Mouse (Mus musculus): ENCODE measurements at regions not wholly inside any gene's neighbourhood (a gene's known extent, or its start where the extent isn't known, plus 50 kb on each side); places are given as distances from the start of the nearest gene placed in this dataset.

- Histone ChIP-seq H3K4me2 (no peak overlapping the region), H3K4me1 (peaks cover 16% of the 10 kb centered on the region), H3K9me3 (no peaks in the 10 kb centered on the region), H3K27me3 (replicated peaks) (no peaks in the 10 kb centered on the region), H3K36me3 (replicated peaks) (no peaks in the 10 kb centered on the region), H3K27ac (peak overlapping the region; percentile 65), H3K4me3 (no peak overlapping the region), H3K9ac (no peak overlapping the region)
- WGBS = 14% methylated on average over 9 of the region's 9 CpGs
- ATAC-seq (replicated peaks) = peak; percentile 65
These were observed 55.7 kb downstream of the Id4 start for GRCm38 (mm10) chr13:48316747-48317146.

GRCm38 (mm10) chr13:48317457-48317856 is 56.4 kb downstream of the Id4 start:
- Histone ChIP-seq H3K27ac (peak overlapping the region; percentile 36; the same call in 1 of the 2 replicates), H3K4me1 (peaks cover 16% of the 10 kb centered on the region), H3K36me3 (replicated peaks) (no peaks in the 10 kb centered on the region), H3K9me3 (no peaks in the 10 kb centered on the region), H3K9ac (no peak overlapping the region), H3K4me3 (no peak overlapping the region), H3K4me2 (no peak overlapping the region), H3K27me3 (replicated peaks) (no peaks in the 10 kb centered on the region)
- ATAC-seq (replicated peaks) = no peak
- 21% methylated on average over 7 of the region's 7 CpGs for WGBS

GRCm38 (mm10) chr13:48319001-48319400 is 58.0 kb downstream of the Id4 start:
- no peak for ATAC-seq (replicated peaks)
- Histone ChIP-seq H3K9ac (no peak overlapping the region), H3K4me1 (peaks cover 19% of the 10 kb centered on the region), H3K9me3 (no peaks in the 10 kb centered on the region), H3K4me3 (no peak overlapping the region), H3K27me3 (replicated peaks) (no peaks in the 10 kb centered on the region), H3K4me2 (no peak overlapping the region), H3K36me3 (replicated peaks) (no peaks in the 10 kb centered on the region), H3K27ac (no peak overlapping the region)
- 90% methylated on average over 7 of the region's 7 CpGs for WGBS

- Histone ChIP-seq H3K4me3 (no peak overlapping the region), H3K27me3 (replicated peaks) (no peaks in the 10 kb centered on the region), H3K9ac (no peak overlapping the region), H3K4me2 (peak overlapping the region; percentile 15; the same call in 1 of the 2 replicates), H3K27ac (peak overlapping the region; percentile 63), H3K36me3 (replicated peaks) (no peaks in the 10 kb centered on the region), H3K9me3 (no peaks in the 10 kb centered on the region), H3K4me1 (peaks cover 8% of the 10 kb centered on the region)
- whole genome bisulfite sequencing = 5% methylated on average over 8 of the region's 8 CpGs
- peak; percentile 37; the same call in 1 of the 2 replicates for ATAC-seq (replicated peaks)
These were observed 63.3 kb downstream of the Id4 start for GRCm38 (mm10) chr13:48324290-48324718.

GRCm38 (mm10) chr13:48330619-48331018 is 69.6 kb downstream of the Id4 start:
- H3K27me3 ChIP-seq (replicated peaks) = no peaks in the 10 kb centered on the region
- no peak overlapping the region for H3K4me3 ChIP-seq
- WGBS = 84% methylated on average over 11 of the region's 11 CpGs
- no peaks in the 10 kb centered on the region for H3K9me3 ChIP-seq
- H3K9ac ChIP-seq = no peak overlapping the region
- no peaks in the 10 kb centered on the region for H3K36me3 ChIP-seq (replicated peaks)
- H3K4me1 ChIP-seq = no peaks in the 10 kb centered on the region
- H3K27ac ChIP-seq = no peak overlapping the region
- no peak for ATAC-seq (replicated peaks)
- H3K4me2 ChIP-seq = no peak overlapping the region

- Histone ChIP-seq H3K36me3 (replicated peaks) (no peaks in the 10 kb centered on the region), H3K9ac (no peak overlapping the region), H3K4me2 (no peak overlapping the region), H3K27ac (no peak overlapping the region), H3K9me3 (no peaks in the 10 kb centered on the region), H3K27me3 (replicated peaks) (no peaks in the 10 kb centered on the region), H3K4me1 (no peaks in the 10 kb centered on the region), H3K4me3 (no peak overlapping the region)
- WGBS = 62% methylated on average over 13 of the region's 13 CpGs
- no peak for ATAC-seq (replicated peaks)
These were observed 75.1 kb downstream of the Id4 start for GRCm38 (mm10) chr13:48336135-48336534.

- Histone ChIP-seq H3K27ac (no peak overlapping the region), H3K27me3 (replicated peaks) (no peaks in the 10 kb centered on the region), H3K4me1 (no peaks in the 10 kb centered on the region), H3K4me2 (no peak overlapping the region), H3K4me3 (no peak overlapping the region), H3K36me3 (replicated peaks) (no peaks in the 10 kb centered on the region), H3K9ac (no peak overlapping the region), H3K9me3 (no peaks in the 10 kb centered on the region)
- WGBS = 81% methylated on average over 11 of the region's 11 CpGs
- no peak for ATAC-seq (replicated peaks)
These were observed 75.6 kb downstream of the Id4 start for GRCm38 (mm10) chr13:48336602-48337001.

- Histone ChIP-seq H3K4me2 (no peak overlapping the region), H3K4me1 (no peaks in the 10 kb centered on the region), H3K36me3 (replicated peaks) (no peaks in the 10 kb centered on the region), H3K27ac (no peak overlapping the region), H3K4me3 (no peak overlapping the region), H3K9me3 (no peaks in the 10 kb centered on the region), H3K9ac (no peak overlapping the region), H3K27me3 (replicated peaks) (no peaks in the 10 kb centered on the region)
- no peak for ATAC-seq (replicated peaks)
- WGBS = 68% methylated on average over 6 of the region's 6 CpGs
These were observed 77.5 kb downstream of the Id4 start for GRCm38 (mm10) chr13:48338561-48338960.

- Histone ChIP-seq H3K4me3 (no peak overlapping the region), H3K36me3 (replicated peaks) (no peaks in the 10 kb centered on the region), H3K9me3 (no peaks in the 10 kb centered on the region), H3K9ac (no peak overlapping the region), H3K27me3 (replicated peaks) (no peaks in the 10 kb centered on the region), H3K27ac (0 out of 2 replicates have a peak overlapping the region, but pooled peaks have one; percentile 1), H3K4me1 (peaks cover 10% of the 10 kb centered on the region; the same call in 1 of the 2 replicates), H3K4me2 (no peak overlapping the region)
- WGBS = 49% methylated on average over 9 of the region's 9 CpGs
- ATAC-seq (replicated peaks) = no peak
These were observed 89.1 kb downstream of the Id4 start for GRCm38 (mm10) chr13:48350124-48350523.

- no peaks in the 10 kb centered on the region for H3K9me3 ChIP-seq
- no peak overlapping the region for H3K4me3 ChIP-seq
- 28% methylated on average over 11 of the region's 11 CpGs for WGBS
- no peak overlapping the region for H3K4me2 ChIP-seq
- H3K36me3 ChIP-seq (replicated peaks) = no peaks in the 10 kb centered on the region
- no peak overlapping the region for H3K9ac ChIP-seq
- peak overlapping the region; percentile 36; the same call in 1 of the 2 replicates for H3K27ac ChIP-seq
- H3K4me1 ChIP-seq = peaks cover 10% of the 10 kb centered on the region; the same call in 1 of the 2 replicates
- no peaks in the 10 kb centered on the region for H3K27me3 ChIP-seq (replicated peaks)
- peak; percentile 65; the same call in 1 of the 2 replicates for ATAC-seq (replicated peaks)
These were observed 89.9 kb downstream of the Id4 start for GRCm38 (mm10) chr13:48350955-48351354.

- H3K9me3 ChIP-seq = no peaks in the 10 kb centered on the region
- no peak overlapping the region for H3K27ac ChIP-seq
- peaks cover 3% of the 10 kb centered on the region; the same call in 1 of the 2 replicates for H3K4me1 ChIP-seq
- no peaks in the 10 kb centered on the region for H3K36me3 ChIP-seq (replicated peaks)
- ATAC-seq (replicated peaks) = no peak
- no peak overlapping the region for H3K4me3 ChIP-seq
- no peak overlapping the region for H3K9ac ChIP-seq
- WGBS = 76% methylated on average over 1 of the region's 1 CpGs
- no peaks in the 10 kb centered on the region for H3K27me3 ChIP-seq (replicated peaks)
- H3K4me2 ChIP-seq = no peak overlapping the region
These were observed 96.1 kb downstream of the Id4 start for GRCm38 (mm10) chr13:48357118-48357517.

GRCm38 (mm10) chr13:48357640-48358039 is 96.6 kb downstream of the Id4 start:
- no peak overlapping the region for H3K4me3 ChIP-seq
- ATAC-seq (replicated peaks) = no peak
- H3K36me3 ChIP-seq (replicated peaks) = no peaks in the 10 kb centered on the region
- H3K9me3 ChIP-seq = no peaks in the 10 kb centered on the region
- no peak overlapping the region for H3K9ac ChIP-seq
- H3K27ac ChIP-seq = no peak overlapping the region
- 95% methylated on average over 7 of the region's 7 CpGs for WGBS
- no peaks in the 10 kb centered on the region for H3K27me3 ChIP-seq (replicated peaks)
- H3K4me2 ChIP-seq = no peak overlapping the region
- peaks cover 4% of the 10 kb centered on the region; the same call in 1 of the 2 replicates for H3K4me1 ChIP-seq

- 16% methylated on average over 9 of the region's 9 CpGs for WGBS
These were observed 110.0 kb downstream of the Id4 start for GRCm38 (mm10) chr13:48371060-48371459.

More at GRCm38 (mm10) chr13:48371060-48371459, 110.0 kb downstream of the Id4 start:
- H3K9ac ChIP-seq = no peak overlapping the region
- H3K27me3 ChIP-seq (replicated peaks) = no peaks in the 10 kb centered on the region
- ATAC-seq (replicated peaks) = no peak
- H3K4me1 ChIP-seq = no peaks in the 10 kb centered on the region
- no peak overlapping the region for H3K4me3 ChIP-seq
- no peak overlapping the region for H3K27ac ChIP-seq
- no peak overlapping the region for H3K4me2 ChIP-seq
- H3K9me3 ChIP-seq = no peaks in the 10 kb centered on the region
- H3K36me3 ChIP-seq (replicated peaks) = no peaks in the 10 kb centered on the region
